Mouse (Mus musculus) heart, embryonic 13.5 days (tissue): ENCODE measurements around the gene Gm49450. TPM values are rescaled to one million over a fixed set of nuclear protein-coding genes. Genes with fewer than 3 reads are reported as not detected.

Experiments used
- ATAC-seq: fragments of 200-750 bp; cut with Nextera tagmentation; 2 replicates; pipeline ENCODE4 v1.8.0; 2017; ENCODE audit warnings: moderate TSS enrichment; ENCODE audit not compliant: insufficient number of reproducible peaks, low FRiP score, low TSS enrichment; ENCODE audit errors: extremely low read depth
- H3K27ac ChIP-seq: fragments of 300-500 bp; sonication (generic); replicated peaks from 2 replicates; pipeline ENCODE4 v1.5.1; 2015; ENCODE audit warnings: moderate library complexity, mild to moderate bottlenecking, inconsistent platforms
- H3K27me3 ChIP-seq: fragments of 300-500 bp; sonication (generic); replicated peaks from 2 replicates; pipeline ENCODE4 v1.6.1; 2015; ENCODE audit warnings: mild to moderate bottlenecking, inconsistent platforms
- H3K36me3 ChIP-seq: fragments of 300-500 bp; sonication (generic); 2 replicates; pipeline ENCODE4 v1.6.1; 2015; ENCODE audit warnings: mild to moderate bottlenecking, inconsistent platforms
- H3K4me1 ChIP-seq: fragments of 300-500 bp; sonication (generic); 2 replicates; pipeline ENCODE4 v1.6.1; 2015; ENCODE audit warnings: inconsistent platforms
- H3K4me2 ChIP-seq: fragments of 300-500 bp; sonication (generic); 2 replicates; pipeline ENCODE4 v1.6.1; 2015; ENCODE audit warnings: inconsistent platforms, mild to moderate bottlenecking, moderate library complexity
- H3K4me3 ChIP-seq: fragments of 300-500 bp; sonication (generic); 2 replicates; pipeline ENCODE4 v1.5.1; 2015; ENCODE audit warnings: moderate library complexity, mild to moderate bottlenecking, inconsistent platforms
- H3K9ac ChIP-seq: fragments of 300-500 bp; sonication (generic); 2 replicates; pipeline ENCODE4 v1.6.1; 2015; ENCODE audit warnings: inconsistent platforms, mild to moderate bottlenecking, moderate library complexity
- H3K9me3 ChIP-seq: fragments of 300-500 bp; sonication (generic); 2 replicates; pipeline ENCODE4 v1.6.1; 2016; ENCODE audit warnings: inconsistent platforms
- WGBS: fragments of 180-500 bp; shearing (Covaris S2); methylation state at CpG from one replicate; pipeline ENCODE4 v1.1.7; 2015; ENCODE audit warnings: mixed read lengths; 5-methylcytosine and 5-hydroxymethylcytosine counted together
- polyA plus RNA-seq: library from polyadenylated mRNA; unstranded; fragments of >200 nt; fragmentation: Nextera tagmentation; extraction: Ambion mirVana; gene quantifications from 2 replicates; pipeline ENCODE4 v1.2.1, GENCODE M21; 2015

Gm49450 gene
- not detected in 2 replicates for polyA plus RNA-seq

DNA sequence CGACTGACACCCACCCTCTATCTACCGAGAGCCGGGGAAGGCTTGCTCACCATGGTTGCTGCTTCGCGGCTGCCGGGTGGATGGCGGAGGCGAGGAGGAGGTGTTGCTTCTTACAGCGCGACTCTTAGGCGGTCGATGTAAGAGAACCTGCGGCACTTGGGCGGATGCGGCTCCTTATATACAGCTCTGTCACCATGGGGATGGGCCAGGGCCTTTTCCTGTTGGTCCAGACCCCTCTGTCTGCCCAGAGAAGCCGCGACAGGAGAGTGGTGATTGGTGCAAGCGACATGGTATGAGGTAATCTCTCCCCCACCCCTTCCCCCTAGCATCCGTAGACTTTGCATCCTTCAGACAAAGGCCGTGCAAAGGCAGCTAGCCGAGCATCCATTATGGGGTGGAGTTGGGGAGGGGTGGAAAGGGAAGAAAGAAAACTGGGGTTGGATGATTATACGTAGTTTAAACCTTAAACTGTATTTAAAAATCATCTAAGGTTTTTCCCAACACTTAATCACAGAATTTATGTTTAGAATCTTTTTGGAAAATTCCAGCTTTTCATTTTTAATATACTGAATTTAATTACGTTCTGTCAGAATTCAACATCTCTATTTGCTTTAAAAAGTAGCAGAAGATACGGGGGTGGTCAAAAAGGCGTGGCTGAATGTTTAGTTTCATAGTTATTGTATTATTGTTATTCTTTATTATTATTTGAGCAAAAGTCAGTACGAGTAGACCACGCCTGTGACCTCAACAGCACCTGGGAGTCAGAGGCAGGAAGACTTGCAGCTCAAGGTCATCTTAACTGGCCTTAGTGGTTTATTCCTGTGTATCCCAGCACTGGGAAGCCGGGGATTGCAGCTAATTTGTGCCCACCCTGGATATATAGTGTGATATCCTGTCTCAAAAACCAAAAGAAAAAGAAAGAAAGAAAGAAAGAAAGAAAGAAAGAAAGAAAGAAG is at the start of gene Gm49450, which contains the start of gene Tuba1a:
TSS of gene Gm49450 (minus strand) at position 151 of the 956 bp plus-strand sequence.
TSS of gene Tuba1a (minus strand) at position 303 of the 956 bp plus-strand sequence.
- H3K27me3 ChIP-seq: no peaks in the 10 kb centered on the region
- peak within 1 kb of the TSS; percentile 91 for H3K4me3 ChIP-seq
- peak within 1 kb of the TSS; percentile 87 for H3K4me2 ChIP-seq
- peaks cover 17% of the 10 kb centered on the region for H3K36me3 ChIP-seq
- no peaks in the 10 kb centered on the region for H3K9me3 ChIP-seq
- H3K4me1 ChIP-seq: peaks cover 25% of the 10 kb centered on the region
- peak within 1 kb of the TSS; percentile 95 for H3K27ac ChIP-seq
- peak; percentile 92 for ATAC-seq
- 7% methylated on average over 28 of the region's 28 CpGs for WGBS
- H3K9ac ChIP-seq: peak within 1 kb of the TSS; percentile 98

DNA sequence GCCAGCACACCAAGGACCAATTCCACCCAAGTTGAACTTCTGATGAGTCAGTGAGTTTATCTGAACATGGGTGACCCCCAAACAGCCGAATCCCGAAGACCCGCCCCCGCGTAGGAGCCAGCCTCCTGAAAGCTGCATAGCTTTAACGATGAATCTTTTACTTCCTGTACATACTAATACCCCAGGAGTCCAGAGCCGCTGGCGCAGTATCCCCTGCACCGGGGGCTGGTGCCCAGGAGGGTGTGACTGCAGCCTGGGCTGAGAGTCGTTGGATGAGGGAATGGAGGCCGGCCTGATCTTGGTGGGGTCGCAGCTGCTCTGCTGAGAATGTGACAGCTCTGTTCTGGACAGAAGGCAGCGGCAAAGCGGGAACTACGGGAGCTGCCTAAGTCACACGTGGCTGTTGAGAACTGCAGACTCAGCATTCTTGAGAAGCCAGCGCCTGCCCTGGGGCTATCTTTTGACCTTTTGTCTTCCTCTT is 48.1 kb upstream of the Gm49450 start:
- no peaks in the 10 kb centered on the region; the same call in 1 of the 2 replicates for H3K27me3 ChIP-seq
- H3K27ac ChIP-seq: peak overlapping the region; percentile 80; the same call in 1 of the 2 replicates
- H3K9ac ChIP-seq: peak overlapping the region; percentile 69
- no peak for ATAC-seq
- no peaks in the 10 kb centered on the region for H3K36me3 ChIP-seq
- H3K4me2 ChIP-seq: peak overlapping the region; percentile 68
- peaks cover 48% of the 10 kb centered on the region for H3K4me1 ChIP-seq
- H3K4me3 ChIP-seq: peak overlapping the region; percentile 40
- WGBS: 7% methylated on average over 17 of the region's 17 CpGs
- no peaks in the 10 kb centered on the region for H3K9me3 ChIP-seq

DNA sequence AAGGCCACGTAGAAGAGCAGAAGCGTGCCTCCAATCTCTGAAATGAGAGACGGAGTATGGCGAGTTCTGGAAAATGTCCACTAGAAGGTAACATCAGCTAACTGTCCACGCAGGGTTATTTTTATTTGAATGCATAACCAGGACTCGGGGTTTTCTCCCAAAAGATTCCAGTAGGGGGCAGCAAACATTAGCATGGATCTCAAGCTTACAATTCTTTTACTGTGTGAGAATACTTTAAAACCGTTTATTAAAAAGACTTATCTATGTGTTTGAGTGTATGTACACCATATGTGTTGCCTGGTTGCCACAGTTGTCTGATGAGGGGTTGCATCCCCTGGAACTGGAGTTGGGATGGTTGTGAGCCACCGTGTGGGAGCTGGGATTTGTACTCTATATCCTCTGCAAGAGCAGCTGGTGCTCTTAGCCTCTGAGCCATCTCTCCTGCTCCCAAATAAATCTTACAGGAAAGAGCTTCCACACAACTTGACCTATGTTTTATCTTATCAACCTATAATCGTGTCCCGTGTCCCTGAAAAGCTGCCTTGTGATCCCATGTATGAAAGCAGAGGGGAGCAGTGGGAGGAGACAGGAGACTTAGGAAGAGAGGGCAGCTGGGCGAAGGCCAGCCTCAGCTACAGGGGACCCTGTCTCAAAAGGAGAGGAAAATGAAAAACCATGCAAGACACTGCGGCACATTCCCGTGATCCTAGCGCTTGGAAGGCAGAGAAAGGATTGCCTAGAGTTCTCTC is 47.4 kb upstream of the Gm49450 start:
- no peak for ATAC-seq
- peak overlapping the region; percentile 69 for H3K9ac ChIP-seq
- peak overlapping the region; percentile 68 for H3K4me2 ChIP-seq
- 24% methylated on average over 14 of the region's 14 CpGs for WGBS
- no peaks in the 10 kb centered on the region; the same call in 1 of the 2 replicates for H3K27me3 ChIP-seq
- peak overlapping the region; percentile 80 for H3K27ac ChIP-seq
- H3K9me3 ChIP-seq: no peaks in the 10 kb centered on the region
- H3K4me3 ChIP-seq: peak overlapping the region; percentile 40; the same call in 1 of the 2 replicates
- peaks cover 56% of the 10 kb centered on the region for H3K4me1 ChIP-seq
- H3K36me3 ChIP-seq: no peaks in the 10 kb centered on the region

DNA sequence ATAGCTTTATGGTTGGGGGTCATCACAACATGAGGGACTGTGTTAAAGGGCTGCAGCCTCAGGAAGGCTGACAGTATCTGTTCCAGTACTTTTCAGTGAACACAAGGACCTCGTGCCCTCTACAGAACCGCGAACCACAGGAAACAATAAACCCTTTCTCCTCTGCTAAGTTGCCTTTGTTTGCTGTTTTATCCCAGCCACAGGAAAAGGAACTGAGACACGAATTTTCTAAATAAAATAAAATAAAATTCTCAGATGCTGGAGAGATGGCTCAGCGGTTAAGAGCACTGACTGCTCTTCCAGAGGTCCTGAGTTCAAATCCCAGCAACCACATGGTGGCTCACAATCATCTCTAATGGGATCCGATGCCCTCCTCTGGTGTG is 45.4 kb upstream of the Gm49450 start:
- Histone ChIP-seq H3K4me1 (peaks cover 63% of the 10 kb centered on the region), H3K4me3 (no peak overlapping the region), H3K27ac (peak overlapping the region; percentile 90), H3K27me3 (no peaks in the 10 kb centered on the region; the same call in 1 of the 2 replicates), H3K9me3 (no peaks in the 10 kb centered on the region), H3K36me3 (no peaks in the 10 kb centered on the region), H3K4me2 (peak overlapping the region; percentile 43), H3K9ac (peak overlapping the region; percentile 14; the same call in 1 of the 2 replicates)
- no peak for ATAC-seq
- 43% methylated on average over 6 of the region's 6 CpGs for WGBS

DNA sequence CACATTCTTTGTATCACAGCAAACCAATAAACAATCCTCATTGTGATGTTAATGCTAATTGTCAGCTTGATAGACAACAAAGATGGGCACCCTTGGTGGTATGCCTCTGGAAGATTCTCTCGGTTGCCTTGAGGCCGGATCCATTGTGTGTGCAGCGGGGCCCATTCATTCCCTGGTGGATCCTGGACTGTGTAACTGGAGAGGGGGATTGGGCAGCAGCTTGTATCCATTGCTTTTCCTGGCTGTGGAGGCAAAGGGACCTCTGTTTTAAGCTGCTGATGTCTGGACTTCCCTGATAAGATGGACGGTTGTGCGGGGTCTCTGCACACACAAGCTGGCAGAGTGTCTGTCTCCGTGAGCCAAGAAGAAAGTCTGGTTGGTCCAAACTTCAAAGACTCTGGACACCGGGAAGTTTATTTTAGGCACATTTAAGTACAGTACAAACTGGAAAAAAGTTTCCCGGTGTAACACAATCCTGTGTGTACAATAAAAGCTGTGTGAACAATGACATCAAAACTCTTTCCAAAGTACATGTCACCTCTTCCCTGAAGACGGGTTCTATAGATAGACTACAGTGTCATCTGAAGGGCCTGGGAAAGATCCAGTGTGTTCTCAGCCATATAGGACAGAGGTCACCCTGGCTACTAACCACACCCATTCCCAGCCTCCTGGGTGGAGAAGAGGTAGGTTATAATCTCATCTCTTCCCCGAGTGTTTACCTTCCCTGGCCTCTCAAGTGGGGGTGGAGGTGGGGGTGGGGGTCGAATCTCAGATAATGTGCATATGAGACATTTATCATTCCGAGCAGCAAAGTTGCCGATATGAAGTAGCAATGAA is 44.8 kb upstream of the Gm49450 start:
- Histone ChIP-seq H3K4me3 (no peak overlapping the region), H3K36me3 (no peaks in the 10 kb centered on the region)

DNA sequence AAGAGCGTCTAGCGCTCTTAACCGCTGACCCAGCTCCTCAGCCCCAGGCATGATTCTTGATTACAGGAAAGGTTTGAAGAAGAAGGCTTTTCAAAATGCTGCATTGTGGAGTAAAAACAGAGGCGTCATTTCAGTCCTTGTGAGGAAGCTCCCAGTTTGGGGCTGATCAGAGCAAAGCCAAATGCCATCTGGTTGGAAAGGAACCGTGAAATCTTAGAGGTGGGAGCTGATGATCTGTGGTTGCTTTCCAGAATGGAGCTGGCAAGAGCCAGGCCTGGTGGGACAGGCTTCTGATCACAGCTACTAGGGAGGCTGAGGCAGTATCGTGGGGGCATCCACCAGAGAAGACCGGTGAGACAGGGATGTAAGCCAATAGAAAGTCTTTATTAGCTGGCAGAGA is 43.5 kb upstream of the Gm49450 start:
- Histone ChIP-seq H3K27ac (peak overlapping the region; percentile 90), H3K4me2 (no peak overlapping the region), H3K36me3 (no peaks in the 10 kb centered on the region), H3K4me3 (no peak overlapping the region), H3K9ac (0 out of 2 replicates have a peak overlapping the region, but pooled peaks have one; percentile 33), H3K9me3 (no peaks in the 10 kb centered on the region), H3K27me3 (no peaks in the 10 kb centered on the region), H3K4me1 (peaks cover 73% of the 10 kb centered on the region)
- no peak for ATAC-seq
- 80% methylated on average over 7 of the region's 7 CpGs for WGBS

More for the DNA sequence above, 44.8 kb upstream of the Gm49450 start:
- Histone ChIP-seq H3K4me2 (peak overlapping the region; percentile 43), H3K9me3 (no peaks in the 10 kb centered on the region), H3K27ac (peak overlapping the region; percentile 90), H3K9ac (peak overlapping the region; percentile 52; the same call in 1 of the 2 replicates), H3K4me1 (peaks cover 67% of the 10 kb centered on the region), H3K27me3 (no peaks in the 10 kb centered on the region; the same call in 1 of the 2 replicates)
- peak; percentile 17; the same call in 1 of the 2 replicates for ATAC-seq
- 15% methylated on average over 13 of the region's 13 CpGs for WGBS

DNA sequence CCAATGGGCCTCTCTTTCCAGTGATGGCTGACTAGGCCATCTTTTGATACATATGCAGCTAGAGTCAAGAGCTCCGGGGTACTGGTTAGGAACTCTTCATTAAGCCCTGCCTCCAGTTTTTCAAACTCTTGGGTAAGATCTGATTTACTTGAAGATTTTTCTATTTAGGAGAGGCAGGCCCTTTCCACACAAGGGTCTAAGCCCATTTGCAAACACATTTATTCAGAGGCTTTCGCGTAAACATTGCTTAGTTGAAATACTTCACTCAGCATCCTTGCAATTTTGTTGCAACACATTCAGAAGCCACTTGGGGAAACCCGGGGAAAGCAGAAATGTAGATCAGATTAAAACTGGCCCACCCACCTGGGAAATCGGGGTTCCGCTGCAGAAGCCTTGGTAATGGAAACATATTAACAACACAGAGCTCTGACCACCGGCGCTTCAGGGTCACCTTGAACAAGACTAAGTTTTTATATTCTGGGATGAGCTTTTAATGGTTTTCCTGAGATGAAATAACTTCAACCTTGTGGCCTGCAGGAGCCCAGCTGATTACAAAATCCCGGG is 41.7 kb upstream of the Gm49450 start:
- H3K27ac ChIP-seq: no peak overlapping the region
- no peak overlapping the region for H3K4me2 ChIP-seq
- no peaks in the 10 kb centered on the region for H3K36me3 ChIP-seq
- 71% methylated on average over 9 of the region's 9 CpGs for WGBS
- no peak for ATAC-seq
- H3K9ac ChIP-seq: no peak overlapping the region
- H3K9me3 ChIP-seq: no peaks in the 10 kb centered on the region
- no peak overlapping the region for H3K4me3 ChIP-seq
- H3K27me3 ChIP-seq: no peaks in the 10 kb centered on the region
- H3K4me1 ChIP-seq: peaks cover 74% of the 10 kb centered on the region

DNA sequence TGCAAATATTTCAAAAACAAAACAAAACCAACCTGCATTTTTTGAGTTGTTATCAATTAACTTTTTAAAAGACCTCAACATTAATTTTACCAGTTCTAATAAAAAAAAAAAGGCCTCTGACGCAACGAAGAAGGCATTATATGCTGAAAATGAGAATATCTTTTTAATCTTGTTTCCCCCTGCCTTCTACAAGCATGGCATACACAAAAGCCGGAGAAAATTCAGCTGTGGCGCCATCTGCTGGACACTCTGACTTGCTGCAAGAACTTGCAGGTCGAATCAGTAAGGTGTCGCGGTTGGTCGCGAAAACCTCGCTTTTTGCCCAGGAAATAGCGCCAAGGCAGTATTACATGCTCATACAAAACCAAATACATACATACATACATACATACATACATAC is 40.5 kb upstream of the Gm49450 start:
- Histone ChIP-seq H3K4me2 (peak overlapping the region; percentile 69), H3K9ac (peak overlapping the region; percentile 86; the same call in 1 of the 2 replicates), H3K27ac (peak overlapping the region; percentile 97), H3K4me1 (peaks cover 76% of the 10 kb centered on the region), H3K27me3 (no peaks in the 10 kb centered on the region), H3K36me3 (no peaks in the 10 kb centered on the region), H3K9me3 (no peaks in the 10 kb centered on the region), H3K4me3 (peak overlapping the region; percentile 52)
- no peak for ATAC-seq
- WGBS: 2% methylated on average over 11 of the region's 11 CpGs

DNA sequence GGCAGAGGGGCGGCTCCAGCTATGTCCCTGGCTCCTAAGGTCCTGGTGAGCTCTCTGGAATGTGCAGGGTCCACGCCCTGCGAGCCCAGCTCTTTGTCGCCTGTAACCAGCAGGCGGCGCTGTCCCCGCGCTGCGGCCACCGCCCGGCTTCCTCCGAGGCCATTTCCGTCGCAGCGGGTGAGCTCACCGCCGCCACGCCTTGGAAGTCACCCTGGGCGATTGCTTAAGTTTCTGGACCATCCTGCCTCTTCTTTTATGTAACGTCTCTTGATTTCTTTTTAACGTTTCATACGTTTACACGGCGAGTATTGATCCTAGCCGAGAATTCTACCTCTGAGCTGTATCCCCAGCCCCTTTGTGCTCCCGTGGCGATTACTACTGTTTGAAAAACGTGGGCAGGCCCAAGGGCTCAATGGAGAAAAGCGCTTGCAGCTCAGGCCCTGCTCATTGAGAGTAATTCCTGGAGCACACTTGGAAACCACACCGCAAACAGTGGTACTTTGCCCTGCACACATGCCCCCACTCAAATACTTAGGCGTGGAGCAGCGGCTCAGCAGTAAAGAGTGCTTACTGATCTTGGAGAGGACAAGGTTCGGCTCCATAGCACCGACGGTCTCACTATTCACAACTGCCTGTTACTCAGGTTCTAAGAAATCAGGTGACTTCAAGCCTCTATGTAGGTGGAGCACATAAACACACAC is 39.9 kb upstream of the Gm49450 start:
- Histone ChIP-seq H3K4me3 (peak overlapping the region; percentile 52), H3K27me3 (no peaks in the 10 kb centered on the region), H3K36me3 (no peaks in the 10 kb centered on the region), H3K4me2 (peak overlapping the region; percentile 69), H3K4me1 (peaks cover 75% of the 10 kb centered on the region), H3K27ac (peak overlapping the region; percentile 97), H3K9me3 (no peaks in the 10 kb centered on the region), H3K9ac (peak overlapping the region; percentile 86)
- 6% methylated on average over 35 of the region's 35 CpGs for WGBS
- ATAC-seq: peak; percentile 77
